Mouse (Mus musculus): Measurements from ENCODE around the gene Eaf1.
A peak's percentile ranks its signal among the peaks of the same experiment; 100 is the strongest.
"Not testable (repeated sequence)": the region's sequence is repeated elsewhere in the genome, so short reads cannot be mapped to it uniquely, and the experiment has no call there.

Eaf1 gene

DNA sequence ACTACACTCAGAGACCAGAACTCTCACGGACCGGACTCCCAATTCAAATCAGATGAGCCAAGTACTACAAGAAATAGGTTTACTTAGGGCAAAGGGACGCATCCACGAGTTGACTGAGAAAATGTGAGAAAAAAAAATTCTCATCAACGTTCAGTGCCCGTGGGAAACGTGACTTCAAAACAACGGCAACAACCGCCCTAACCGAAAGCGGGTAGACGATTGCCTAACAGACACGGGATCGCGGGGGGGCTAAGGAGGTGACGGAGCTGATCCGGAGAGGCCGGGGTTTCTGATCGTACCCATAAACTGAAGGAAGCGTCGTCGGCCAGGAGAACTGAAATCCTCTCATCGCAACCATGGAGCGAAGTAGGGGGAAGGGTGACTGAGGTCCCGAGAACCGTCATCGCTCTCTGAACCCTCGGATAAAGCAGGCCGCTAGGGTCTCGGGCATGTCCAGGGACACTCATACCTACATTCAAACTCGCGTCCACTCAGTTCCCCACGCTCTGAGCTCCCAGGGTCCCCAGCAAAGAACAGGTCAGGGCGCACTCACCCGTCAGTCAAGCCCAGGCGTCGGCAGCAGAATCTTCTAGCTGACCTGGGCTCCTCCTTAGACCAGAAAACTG lies at the start of gene Eaf1:
TSS of gene Eaf1 (plus strand) at position 51 of the 626 bp plus-strand sequence.
- DNase-seq (ENCODE audit: low spot score), result peak; percentile 31

DNA sequence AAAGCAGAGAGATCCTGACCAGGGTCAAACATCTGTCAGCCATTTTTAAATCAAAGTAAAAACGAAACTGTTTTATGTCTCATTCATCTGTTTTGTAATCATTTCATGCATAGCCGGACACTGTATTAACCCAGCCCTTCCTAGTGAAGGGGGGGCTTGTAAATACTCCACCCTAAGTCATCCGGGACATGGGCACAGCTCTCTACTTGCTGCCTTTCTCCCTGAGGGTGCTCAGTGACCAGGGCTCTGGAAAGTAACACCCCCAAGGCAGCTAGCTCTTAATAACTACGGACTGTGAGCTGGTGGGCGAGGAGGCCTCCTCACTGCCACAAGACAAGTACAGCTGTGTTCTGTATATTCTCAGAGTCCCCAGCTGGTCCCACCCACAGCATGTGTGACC lies 45.2 kb upstream of the Eaf1 start:
- DNase-seq (ENCODE audit: low spot score), result peak; percentile 34

DNA sequence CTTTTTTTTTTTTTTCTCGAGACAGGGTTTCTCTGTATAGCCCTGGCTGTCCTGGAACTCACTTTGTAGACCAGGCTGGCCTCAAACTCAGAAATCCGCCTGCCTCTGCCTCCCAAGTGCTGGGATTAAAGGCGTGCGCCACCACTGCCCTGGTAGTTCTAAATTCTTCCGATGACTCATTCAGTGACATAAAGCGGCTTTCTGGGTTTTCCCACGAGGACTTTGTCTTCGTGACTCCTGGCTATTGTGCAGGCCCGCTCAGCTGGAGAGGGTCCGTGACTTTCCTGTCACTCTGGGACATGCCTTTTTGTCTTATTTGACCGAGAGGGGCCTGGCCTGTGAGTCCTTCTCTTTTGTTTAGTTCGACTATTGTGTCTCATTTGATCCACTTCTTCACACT lies 40.3 kb upstream of the Eaf1 start:
- DNase-seq (ENCODE audit: low spot score), result not testable (repeated sequence)

DNA sequence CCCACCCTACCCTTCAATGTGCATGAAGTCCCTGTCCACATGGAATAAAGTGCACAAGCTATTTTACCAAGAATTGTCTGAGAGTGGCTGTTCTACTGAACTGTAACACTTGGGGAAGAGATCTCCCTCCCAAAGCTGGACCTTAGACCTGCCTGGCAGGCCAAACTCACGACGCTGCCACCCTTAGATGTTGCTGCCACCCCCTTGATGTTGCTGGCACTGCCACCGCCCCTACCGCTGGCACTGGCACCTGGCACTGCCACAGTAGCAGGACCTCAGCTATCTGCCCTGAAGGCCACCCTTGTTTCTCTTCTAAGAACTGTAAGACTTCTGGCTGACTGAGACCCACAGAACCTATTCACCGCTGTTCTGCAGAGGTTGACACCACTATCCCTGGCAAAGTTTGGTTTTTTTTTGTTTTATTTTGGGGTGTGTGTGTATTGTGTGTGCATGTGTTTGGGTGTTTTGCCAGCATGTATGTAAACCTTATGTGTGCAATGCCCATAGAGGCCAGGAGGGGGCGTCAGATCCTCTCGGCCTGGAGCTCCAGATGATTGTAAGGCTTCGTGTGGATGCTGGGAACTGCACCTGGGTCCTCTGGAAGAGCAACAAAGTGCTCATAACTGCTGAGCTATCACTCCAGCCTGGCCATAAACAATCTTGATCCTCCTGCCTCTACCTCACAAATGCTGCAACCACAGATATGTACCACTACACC lies 39.2 kb upstream of the Eaf1 start:
- no peak for DNase-seq (ENCODE audit: low spot score)

DNA sequence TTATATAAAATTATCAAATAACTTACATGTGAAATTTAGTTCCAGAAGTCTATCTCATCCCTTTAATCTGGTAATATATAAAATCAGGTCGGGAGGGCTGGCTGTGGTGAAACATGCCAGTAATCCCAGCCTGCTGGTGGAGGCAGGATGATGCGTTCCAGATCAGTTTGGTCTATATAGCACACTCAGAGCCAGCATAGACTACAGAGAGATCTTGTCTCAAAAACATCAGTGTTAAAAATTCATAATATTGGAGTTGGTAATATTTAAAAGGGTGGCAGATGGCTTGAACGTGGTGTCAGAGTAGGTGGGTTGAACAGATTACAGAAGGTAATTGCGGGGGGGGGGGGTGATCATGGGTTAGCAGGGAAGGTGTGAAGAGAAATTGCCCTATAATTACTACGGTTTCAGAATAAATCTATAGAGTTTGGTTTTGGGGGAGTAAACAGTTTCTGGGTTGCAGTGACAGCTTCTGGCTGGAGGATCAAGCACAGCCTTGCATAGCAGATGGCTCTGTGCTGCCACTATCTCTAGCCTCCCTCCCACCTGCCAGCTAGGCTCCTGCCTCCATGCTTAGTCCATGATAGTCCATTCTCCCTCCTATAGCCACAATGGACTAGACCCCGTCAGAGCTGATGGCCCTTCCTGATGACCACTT lies 38.0 kb upstream of the Eaf1 start:
- DNase-seq (ENCODE audit: low spot score), result no peak

DNA sequence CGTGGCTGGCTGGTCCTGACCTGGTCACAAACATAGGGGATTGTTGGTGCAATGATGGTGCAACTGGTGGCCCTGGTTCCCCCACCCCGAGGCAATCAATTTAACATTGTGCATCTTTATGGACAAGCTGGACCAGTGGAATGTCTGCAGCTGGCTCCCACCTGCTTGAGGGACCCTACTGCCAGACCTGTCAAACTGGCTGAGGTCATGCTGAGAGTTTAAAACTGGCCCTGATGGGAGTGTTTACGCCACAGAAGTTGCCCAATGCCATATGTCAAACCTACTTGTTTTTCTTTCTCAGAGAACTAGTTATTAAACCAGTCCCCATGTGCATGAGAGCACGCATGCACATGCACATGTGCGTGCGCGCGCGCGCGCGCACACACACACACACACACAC lies 36.2 kb upstream of the Eaf1 start:
- DNase-seq (ENCODE audit: low spot score), result no peak

DNA sequence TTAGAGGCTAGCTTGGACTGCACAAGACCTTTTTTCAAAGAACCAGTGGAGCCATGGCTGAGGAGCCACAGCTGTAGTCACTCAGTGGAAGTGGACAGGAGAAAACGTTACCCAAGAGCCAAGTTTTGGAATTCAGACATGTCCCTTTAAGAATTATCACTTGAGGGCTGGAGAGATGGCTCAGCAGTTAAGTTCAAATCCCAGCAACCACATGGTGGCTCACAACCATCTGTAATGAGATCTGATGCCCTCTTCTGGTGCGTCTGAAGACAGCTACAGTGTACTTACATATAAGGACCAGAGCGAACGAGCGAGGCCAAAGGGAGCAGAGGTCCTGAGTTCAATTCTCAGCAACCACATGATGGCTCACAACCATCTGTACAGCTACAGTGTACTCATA lies 32.0 kb upstream of the Eaf1 start:
- not testable (repeated sequence) for DNase-seq (ENCODE audit: low spot score)

DNA sequence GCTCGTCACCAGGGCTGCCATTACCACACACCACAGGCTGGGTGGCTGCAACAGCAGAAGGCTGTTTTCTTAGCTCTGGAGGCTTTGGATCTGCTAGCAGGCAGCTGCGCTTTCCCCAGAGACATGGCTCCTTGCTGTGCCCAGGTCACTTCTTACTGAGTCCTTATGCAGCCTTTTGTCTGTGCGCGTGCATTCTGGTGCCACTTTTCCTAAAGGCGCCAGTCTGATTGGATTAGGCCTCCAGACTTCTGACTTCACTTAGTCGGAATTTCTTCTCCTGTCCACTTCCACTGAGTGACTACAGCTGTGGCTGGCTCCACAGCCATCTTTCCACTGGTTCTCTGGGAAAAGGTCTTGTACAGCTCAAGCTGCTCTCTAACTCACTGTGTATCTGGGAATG lies 31.3 kb upstream of the Eaf1 start:
- peak; percentile 31 for DNase-seq (ENCODE audit: low spot score)

DNA sequence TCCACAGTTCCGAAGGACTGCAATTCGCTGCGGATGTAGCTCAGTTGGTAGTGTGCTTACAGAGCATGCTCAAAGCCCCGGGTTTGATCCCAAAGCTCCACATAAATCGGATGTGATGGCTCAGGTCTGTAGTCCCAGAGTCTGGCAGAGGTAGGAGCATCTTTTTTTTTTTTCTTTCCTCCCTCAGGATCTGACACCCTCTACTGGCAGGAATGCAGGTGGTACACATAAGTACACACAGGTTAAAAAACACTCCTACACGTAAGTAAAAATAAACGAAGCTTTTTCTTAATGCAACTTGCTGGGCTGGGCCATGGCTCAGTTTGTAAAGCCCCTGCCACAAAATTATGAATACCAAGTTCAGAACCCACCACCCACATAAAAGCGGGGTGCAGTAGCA lies 30.0 kb upstream of the Eaf1 start:
- no peak for DNase-seq (ENCODE audit: low spot score)

DNA sequence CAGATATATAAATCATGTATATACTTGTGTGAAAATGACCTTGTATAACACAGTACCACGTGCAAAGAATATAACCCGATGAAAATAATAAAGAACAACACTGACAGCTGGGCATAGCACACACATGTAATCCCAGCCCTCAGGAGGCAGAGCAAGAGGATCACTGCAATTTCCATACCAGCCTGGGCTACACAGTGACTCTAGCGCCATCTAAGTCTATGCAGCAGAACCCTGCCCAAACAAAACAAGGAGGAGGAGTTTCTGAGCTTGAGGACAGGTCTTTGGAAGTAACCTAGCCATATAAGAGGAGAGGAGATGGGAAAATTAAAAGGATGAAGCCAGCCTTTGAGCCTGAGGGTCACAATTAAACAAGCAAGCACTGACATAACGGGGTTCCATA lies 24.5 kb upstream of the Eaf1 start:
- DNase-seq (ENCODE audit: low spot score), result no peak

DNA sequence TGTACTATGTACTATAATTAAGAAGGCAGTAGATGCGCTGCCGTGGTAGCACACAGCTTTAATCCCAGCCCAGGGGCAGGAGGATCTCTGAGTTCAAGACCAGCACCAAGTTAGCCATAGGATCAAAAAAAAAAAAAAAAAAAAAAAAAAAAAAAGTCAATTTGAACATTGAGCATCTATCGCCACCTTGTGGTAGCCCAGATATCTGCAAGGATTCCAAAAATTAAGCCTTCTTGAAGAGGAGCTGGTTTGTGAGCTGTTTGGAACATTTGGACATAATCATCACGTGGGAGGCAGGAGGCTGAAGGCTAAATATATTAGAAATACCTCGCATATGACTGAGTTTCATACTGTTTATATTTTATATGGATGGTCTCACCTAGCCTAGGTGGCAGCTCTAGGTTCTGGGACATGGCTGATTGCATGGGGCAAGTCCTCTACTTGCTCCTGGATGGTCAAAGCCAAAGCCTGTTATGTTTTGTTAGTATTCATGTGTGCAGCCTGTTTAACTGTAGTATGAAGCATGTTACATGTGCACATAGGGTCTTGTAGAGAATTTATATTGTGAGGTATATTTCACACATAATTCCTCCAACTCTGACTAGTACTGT lies 21.6 kb upstream of the Eaf1 start:
- DNase-seq (ENCODE audit: low spot score), result peak; percentile 59

DNA sequence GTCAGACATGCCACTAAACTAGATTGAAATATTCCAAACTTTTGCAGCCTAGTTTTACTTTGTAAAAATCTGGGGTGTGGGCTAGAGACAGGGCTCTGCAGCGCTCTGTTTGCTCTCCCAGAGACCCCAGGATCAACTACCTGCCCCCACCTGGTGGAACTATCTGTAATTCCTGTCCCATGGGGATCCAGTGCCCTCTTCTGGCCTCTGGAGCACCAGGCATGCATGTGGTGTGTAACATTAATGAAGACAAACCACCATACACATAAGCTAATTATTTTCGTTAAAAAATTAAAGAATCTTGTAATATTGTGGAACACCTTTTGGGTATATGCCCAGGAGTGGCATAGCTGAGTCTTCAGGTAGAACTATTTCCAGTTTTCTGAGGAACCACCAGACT lies 20.9 kb upstream of the Eaf1 start:
- no peak for DNase-seq (ENCODE audit: low spot score)

DNA sequence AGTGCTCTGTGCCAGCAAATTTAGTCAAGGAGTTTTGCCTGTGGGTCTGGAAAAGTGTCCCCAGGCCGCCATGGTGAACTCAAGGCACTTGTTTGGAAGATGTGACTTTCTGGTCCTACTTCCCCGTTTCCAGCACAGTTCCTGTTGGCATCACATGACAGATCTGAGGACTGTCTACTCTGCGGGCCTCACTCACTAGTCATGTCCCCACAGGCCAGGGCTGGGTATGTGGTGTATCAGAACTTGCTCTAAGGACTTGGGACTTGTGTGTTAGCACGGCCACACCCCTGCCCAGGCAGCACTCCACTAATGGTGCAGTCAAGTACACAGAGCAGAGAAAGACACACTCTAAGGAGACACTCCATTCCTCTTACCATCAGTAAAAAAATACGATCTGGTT lies 11.8 kb upstream of the Eaf1 start:
- DNase-seq (ENCODE audit: low spot score), result no peak

DNA sequence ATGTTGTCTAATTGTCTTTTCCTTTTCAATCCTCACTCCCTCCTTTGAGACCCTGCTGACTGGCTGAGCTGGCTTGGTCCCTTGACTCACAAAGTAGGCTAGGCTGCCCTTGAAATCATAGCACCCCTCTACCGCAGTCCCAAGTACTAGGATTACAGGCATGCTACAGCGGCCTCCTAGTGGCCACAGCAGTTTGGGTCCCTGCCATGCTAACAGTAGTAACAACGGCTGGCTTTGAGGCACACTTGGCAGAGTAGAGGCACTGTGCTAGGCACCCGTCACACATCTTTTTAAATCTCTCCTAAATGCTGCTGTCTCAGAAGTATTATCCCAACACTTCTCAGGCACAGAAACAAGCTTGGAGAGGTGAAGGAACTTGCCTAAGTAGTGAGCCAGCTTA lies 7.7 kb upstream of the Eaf1 start:
- no peak for DNase-seq (ENCODE audit: low spot score)

DNA sequence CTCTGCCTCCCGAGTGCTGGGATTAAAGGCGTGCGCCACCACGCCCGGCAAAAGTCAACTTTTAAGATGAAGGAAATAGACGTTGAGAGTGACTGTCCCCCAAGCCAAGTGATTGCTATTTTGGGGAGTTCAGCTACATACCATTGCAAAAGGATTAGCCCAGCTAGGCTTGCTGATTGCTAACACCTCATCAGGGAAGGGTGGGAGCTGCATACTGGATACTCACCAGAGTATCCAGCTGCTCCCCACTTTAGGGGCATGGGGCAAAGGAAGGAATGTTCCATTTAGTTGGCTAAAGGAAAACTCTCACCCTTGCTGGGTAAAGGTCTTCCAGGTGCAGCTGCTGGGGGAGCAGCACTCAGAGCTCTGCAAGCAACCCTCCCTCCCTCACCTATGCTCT lies 6.1 kb upstream of the Eaf1 start:
- no peak for DNase-seq (ENCODE audit: low spot score)

DNA sequence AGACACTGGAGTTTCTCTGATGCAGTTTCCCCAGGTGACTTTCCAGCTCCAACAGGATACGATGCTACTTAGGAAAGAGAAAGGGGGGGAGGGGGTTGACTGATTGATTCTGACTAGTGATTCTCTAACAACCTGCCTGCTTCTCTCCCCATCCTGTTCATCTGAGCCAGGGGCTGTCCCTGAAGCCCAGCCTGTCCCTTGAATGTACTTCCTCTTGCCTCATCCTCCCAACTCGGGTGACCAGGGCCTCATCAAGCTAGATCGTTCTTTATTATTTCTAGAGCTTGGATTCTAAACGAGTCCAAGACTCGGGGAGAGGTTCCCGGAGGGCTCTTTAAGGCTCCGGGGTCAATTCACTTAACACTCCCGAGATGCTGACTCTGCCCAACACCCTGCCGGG lies 298 bp upstream of the Eaf1 start:
- DNase-seq (ENCODE audit: low spot score), result no peak

DNA sequence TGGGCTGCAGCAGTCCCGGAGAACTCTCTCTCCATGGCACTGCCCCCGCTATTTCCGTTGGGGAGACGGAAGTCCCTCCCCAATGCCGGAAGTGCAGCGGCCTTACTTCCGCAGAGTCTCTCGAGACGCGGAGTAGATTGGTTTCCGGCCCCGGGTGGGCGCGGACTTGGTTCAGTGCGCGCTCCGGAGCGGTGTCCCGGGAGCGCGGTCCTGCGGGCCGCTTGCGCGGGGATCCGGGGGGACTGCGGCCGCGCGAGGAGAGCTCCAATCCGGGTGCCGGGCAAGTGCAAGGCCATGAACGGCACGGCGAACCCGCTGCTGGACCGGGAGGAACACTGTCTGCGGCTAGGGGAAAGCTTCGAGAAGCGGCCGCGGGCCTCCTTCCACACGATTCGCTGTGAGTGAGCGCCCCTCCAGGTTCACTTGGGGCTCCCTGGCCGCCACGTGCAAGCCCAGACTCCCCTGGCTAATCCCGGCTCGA lies 816 bp downstream of the Eaf1 start, which contains the start of gene Mettl6:
TSS of gene Mettl6 (minus strand) at position 66 of the 481 bp plus-strand sequence.
- DNase-seq (ENCODE audit: low spot score), result peak; percentile 93

DNA sequence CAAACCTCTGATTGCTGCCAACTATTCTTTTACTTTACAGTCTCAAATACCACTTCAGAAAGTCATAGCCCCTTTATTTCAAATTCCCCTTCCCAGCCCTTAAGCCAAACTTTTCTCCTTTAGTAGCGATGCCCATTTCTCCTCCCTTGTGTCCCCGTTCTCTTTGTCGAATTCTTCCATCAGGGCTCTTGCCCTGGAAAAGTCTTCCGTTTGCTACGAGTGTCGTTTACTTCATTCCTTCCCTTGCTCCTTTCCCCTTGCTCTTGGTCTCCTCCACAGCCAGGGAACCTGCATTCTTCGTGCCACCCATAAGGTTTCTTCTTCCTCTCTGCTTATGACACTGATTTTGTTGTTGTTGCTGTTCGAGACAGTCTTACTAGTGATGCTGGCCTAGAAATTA lies 1.3 kb downstream of the Eaf1 start:
- no peak for DNase-seq (ENCODE audit: low spot score)

DNA sequence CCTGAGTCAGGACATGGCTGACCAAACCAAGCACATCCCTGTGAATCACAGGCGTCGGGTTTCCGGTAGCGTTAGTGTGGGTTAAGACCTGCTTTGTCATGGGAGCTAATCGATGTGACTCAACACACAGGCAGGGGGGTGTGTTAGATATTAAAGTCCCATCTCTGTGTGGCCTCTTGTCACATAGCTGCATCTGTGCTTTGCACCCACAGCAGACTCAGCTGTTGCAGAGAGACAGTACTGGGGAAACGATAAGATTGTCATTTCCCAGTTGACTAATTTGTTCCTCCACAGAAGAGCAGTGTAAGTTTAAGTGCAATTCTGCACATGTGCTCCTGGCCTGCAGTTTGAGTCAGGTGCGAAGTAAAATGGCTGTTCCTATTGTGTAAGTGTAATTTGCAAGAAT lies 2.0 kb downstream of the Eaf1 start:
- no peak for DNase-seq (ENCODE audit: low spot score)

DNA sequence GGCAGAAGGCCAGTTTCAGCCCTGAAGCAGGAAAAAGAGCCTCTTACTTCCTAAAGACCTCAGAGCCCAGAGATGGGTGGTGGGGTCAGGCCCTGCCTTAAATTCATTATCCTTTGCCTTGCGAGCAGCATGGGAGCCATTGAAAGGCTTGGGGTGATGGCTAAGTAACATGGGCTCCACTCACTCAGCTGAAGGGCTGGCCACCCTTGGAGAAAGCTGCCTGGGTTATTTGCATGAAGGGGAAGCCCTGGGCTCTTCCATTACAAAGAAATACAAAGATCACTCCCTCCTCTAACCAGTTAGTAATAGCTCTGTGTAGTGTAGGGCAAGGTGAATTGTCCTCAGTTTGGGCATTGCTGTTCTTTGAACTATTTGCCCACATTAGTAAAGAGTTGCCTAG lies 5.3 kb downstream of the Eaf1 start:
- DNase-seq (ENCODE audit: low spot score), result no peak

DNA sequence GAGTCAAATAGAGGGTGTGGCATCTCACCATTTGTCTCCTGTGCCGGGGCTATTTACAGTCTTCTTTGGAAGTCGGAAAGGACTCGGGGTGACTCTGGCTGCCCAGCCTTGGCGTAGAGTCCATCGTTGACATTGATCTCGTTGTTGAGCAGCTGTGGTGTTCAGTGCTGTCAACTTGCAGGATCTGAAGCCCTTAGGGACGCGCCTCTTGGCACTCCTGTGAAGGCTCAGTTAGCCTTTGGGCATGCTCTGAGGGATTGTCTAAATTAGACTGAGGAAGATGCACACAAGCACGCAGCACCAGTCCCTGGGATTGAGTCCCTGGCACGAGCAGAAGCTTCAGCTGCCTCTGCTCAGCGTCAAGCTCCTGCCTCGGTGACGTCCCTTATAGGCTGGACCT lies 9.2 kb downstream of the Eaf1 start:
- DNase-seq (ENCODE audit: low spot score), result no peak

DNA sequence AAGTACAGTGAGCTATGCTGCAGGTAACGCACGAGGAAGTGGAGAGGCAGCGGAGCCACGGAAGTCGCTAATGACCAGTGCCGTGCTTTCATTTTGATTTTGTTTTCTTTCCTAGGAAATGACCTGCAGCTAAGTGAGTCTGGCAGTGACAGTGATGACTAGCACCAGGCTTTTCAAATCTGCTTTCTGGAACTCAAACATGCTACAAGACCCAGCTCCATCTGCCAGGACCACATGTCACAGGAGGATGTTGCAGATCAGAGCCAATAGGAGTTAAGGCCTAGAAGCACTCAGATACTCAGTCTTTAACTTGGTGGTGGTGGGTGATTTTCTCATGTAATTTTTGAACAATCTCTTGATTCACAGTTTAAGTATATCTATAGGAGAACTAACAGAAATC lies 12.3 kb downstream of the Eaf1 start:
- no peak for DNase-seq (ENCODE audit: low spot score)

DNA sequence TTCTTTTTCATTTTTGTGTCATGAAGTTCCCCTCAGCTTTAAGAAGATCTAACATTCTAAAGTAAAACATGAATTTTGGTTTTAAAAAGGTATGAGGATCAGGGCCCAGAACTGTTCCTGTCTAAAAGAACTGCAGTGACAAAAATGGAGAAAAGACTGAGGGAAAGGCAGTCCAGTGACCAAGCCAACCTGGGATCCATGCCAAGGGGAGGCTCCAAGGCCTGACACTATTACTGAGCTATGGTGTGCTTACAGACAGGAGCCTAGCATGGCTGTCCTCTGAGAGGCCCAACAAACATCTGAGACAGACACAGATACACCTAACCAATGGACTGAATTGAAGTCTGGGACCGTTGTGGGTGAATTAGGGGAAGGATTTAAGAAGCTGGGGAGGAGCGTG lies 15.7 kb downstream of the Eaf1 start:
- no peak for DNase-seq (ENCODE audit: low spot score)

All from lung, postnatal 25 days (tissue).